Mouse (Mus musculus) gastrocnemius, postnatal 36 days (tissue): ENCODE measurements around the gene Itm2a. TPM values are rescaled to one million over a fixed set of nuclear protein-coding genes. Genes with fewer than 3 reads are reported as not detected.
A peak's percentile ranks its signal among the peaks of the same experiment; 100 is the strongest.

ENCODE experiments used
- DNase-seq, 2 experiments: peaks; one replicate each; pipeline ENCODE4 v3.0.0; 2022
- intact Hi-C: fragments of 180-260 bp; cut with DNase I; formaldehyde crosslinking; loops from one replicate; pipeline ENCODE4 v1.15.1; 2025
- long read RNA-seq, 2 experiments: library from polyadenylated mRNA; stranded (forward); transcript quantifications; one replicate each; pipeline ENCODE4 v2.0.0; 2021
- total RNA-seq, 2 experiments: library from RNA; stranded (reverse); gene quantifications; 2 replicates each; pipeline ENCODE4 v1.2.3; 2021

The Itm2a gene
- total RNA-seq = 100 to 1,000 TPM; 165 to 192 TPM
- long read RNA-seq, experiment 1, transcript Itm2a-201 (6 exons, 1,744 nt) = major isoform, 344 of 365 reads
- long read RNA-seq, experiment 1, partial matches to known transcripts = 15 of 365 reads
- long read RNA-seq, experiment 1, other reads (novel, unspliced or antisense) = 6 of 365 reads
- long read RNA-seq, experiment 2, transcript Itm2a-201 (6 exons, 1,744 nt) = major isoform, 456 of 475 reads
- long read RNA-seq, experiment 2, partial matches to known transcripts = 15 of 475 reads
- long read RNA-seq, experiment 2, other reads (novel, unspliced or antisense) = 4 of 475 reads

DNA sequence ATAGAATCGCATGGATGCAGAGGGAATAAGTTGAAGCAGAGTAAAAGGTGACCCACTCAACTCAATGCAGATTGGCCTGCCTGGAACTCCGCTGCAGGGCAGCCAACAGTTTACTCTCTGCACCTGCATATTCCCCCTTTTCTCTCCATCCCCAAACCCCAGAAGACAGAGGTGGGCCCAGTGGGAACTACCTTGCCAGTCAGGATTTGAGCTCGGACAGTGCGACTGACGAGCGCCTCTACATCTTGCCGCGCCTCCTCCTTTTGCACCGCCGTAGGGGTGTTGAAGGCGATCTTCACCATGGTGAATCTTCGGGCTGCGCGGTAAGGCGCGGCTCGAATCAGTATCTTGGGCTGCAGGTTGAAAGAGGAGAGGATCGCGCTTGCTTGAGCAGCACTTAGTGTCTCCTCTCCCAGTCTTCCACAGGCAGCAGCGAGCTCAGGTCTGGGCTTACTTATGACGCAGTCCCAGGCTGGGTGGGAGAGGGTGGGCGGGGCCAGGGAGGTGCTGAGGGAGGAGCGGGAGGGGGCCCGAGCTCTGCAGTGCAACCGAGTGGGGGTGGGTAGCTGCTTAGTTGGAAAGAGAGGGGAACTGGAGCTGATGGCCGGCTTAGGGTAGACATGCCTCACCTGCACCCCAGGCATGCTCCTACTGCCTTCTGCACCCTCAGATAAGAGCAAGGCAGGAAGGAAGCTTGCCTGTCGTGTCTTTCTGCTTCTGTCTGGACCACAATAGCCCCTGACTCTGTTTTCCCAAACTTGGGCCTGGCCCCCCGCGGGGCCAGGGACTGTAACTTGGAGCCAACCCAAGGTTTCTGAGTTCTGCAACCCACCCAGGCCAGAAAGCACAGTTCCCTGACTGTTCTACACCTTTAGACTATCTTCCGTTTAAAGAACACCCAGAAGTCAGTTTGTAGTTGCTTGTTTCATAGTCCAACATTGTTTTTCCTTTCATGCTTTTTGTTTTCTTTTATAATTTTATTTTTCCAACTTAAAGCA, at the start of gene Itm2a:
Gene Itm2a (minus strand): TSS at position 462 of the 998 bp plus-strand sequence.
- DNase-seq = peak; percentile 11 to 23
- intact Hi-C loops = no loop called here

DNA sequence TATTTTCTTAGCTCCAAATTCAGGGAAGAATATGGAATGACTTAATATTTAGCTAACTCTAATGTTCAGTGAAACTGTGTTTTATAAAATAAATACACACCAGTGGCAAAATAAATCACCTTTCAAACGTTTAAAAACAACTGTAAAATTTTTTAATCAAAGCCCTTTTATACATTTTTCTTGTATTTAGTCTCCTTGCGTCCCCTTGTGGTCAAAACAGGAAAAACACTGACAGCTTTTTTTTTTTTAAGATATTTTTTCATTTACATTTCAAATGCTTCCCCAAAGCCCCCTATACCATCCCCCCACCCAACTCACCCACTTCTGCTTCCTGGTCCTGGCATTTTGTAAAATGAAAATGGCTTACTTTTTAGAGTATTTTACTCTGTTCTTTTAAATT, 32.7 kb upstream of the Itm2a start:
- DNase-seq = no peak
- intact Hi-C loops = no loop called here

DNA sequence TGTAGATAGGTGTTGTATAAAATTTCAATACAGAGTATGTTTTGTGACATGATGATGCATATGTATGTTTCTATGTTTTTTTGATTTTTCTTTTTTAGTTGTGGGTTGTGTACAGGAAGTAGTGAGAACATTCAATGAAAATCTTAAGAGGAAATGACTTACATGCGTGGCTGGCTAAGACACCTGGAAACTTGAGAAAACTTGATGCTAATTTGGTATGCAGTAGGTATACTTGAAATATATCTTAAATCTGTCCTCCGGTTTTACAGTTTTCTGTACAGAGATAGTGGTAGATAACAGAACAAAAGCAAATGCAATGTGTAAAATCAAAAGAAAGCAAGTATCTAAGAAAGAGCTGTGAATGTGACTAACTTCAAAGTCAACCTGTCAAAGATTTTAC, 18.1 kb upstream of the Itm2a start:
- DNase-seq = no peak
- intact Hi-C loops = no loop called here

DNA sequence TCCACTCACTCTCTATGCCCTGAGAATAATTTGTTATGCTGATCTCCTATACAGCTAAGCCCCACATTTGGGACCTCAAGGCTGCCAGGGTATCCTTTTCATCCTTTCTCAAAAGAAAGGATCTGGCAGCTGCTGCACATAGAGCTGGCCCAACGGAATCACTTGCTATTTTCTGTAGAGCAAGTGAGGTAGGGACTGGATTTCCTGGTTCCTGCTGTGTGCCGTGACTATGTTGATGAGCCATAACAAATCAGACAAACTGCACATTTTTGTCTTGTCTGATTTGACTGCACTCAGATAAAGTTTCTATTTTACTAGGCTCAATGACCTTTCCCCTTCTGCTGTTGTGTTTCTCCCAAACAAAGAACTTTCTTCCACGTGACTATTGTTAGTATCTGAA, 14.2 kb upstream of the Itm2a start:
- intact Hi-C loops = loop anchor here (10.0 kb wide), 1 partner anchor 113 kb away; no protein-coding TSS in a partner anchor
- no peak for DNase-seq

DNA sequence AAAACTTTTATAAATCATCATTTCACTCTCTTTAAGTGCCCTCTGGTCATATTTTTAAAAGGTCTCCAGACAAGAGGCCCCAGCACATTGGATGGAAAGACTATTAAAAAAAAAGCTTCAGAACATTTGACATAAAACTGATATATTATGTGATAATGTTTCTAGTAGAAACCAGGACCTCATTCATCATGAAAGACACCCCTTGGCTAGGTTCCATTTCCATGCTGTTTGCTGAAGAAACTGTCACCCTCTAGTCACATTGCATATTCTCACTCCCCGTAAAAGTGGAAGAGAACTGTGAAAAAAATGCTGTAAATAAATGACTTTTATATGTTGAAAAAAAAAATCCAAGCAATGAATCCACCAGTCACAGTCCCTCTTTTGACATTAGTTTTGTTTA, 12.8 kb upstream of the Itm2a start:
- intact Hi-C loops = loop anchor here (10.0 kb wide), 1 partner anchor 111 kb away; no protein-coding TSS in a partner anchor

DNA sequence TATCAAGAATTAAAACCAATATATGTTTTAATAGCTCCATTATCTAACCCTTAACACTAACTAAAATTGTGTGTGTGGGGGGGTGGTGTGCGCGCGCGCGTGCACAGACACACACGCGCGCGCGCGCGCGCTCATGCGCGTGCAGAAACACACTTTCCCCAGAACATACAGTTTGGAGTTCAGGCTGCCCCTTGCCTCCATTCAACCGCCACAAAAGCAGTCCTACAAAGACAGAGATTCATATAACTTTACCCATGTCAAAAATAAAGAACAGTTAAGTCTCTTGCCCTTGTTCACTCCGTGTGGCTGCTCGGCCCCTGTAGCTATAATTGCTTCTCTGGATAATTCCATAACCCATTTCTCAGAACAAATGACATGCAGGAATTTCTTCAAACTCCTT, 695 bp downstream of the Itm2a start:
- intact Hi-C loops = no loop called here
- peak in 1 of 2 experiments; percentile 13 for DNase-seq

More for the DNA sequence above, 12.8 kb upstream of the Itm2a start:
- no peak for DNase-seq

DNA sequence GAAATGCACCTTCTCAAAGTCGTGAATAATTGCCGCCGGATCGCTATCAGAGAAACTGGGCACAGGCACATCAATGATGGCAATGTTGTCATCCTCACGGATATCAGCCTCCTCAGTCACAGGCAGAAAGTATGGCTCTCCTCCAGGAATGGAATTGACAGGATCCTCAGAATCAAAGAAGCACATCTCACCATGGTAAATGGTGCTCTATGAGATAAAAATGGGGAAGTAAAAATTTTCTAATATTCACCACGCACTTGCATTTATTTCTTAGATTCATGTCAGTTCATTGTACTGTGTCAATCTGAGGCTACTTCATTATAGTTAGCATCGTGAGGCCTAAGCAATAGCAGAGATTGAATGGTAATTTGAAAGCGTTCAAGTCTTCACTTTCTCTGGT, 4.1 kb downstream of the Itm2a start:
- intact Hi-C loops = no loop called here
- DNase-seq = no peak

DNA sequence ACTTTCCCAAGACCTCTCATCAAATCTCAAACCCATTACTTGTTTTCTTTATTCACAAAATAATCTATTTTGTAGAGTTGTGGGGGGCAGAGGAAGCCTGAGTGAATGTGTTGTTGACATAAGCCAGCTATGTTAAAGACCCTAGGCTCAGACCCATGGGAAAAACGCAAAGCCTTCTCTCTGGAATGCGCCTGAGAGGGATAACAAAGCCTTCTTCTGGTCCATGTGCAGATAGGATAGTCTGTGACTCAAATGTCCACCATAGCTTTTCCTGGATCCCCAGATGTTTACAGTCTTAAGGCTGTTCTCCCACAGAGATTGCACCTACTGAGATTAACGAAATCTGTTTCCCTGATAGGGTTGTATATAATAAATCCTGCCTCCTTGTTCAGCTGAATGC, 9.9 kb downstream of the Itm2a start:
- DNase-seq = no peak
- intact Hi-C loops = no loop called here

DNA sequence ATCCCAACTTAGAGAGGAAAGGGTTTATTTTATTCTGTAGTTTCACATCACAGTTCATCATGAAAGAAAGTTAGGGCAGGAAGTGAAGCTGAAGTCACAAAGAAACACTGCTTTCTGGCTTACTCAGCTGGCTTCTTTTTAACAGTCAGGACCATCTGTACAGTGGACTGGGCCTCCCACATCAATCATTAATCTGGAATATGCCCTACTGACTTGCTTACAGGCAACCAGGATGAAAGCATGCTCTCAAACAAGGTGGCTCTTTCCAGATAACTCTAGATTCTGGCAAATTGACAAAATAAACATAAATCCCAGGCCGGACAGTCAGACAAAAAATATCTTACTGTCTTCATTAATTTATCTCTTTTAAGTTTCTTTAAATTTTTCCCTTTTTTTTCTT, 27.8 kb downstream of the Itm2a start:
- intact Hi-C loops = no loop called here
- DNase-seq = no peak

Other genes starting within 250 kb of the Itm2a start
- under 1 TPM in 1 of 2 experiments, not detected in 1; 0.10 TPM for gene Gpr174, start 147.5 kb downstream of the Itm2a start, total RNA-seq